Mouse (Mus musculus) brain, embryonic 18.5 days (tissue): ENCODE results near the gene Gpank1.

ENCODE experiments used
- DNase-seq: peaks from one replicate; pipeline ENCODE4 v3.0.0-alpha.2; 2012; ENCODE audit warnings: low read depth, low spot score

Gpank1 gene

GRCm38 (mm10) chr17:35121143-35121799, at the start of gene Gpank1:
Gene Gpank1, plus strand, starts transcription at chr17:35121455.
- DNase-seq = peak; percentile 98

GRCm38 (mm10) chr17:35074097-35074496, 47.2 kb upstream of the Gpank1 start:
- DNase-seq = no peak

GRCm38 (mm10) chr17:35076507-35077176, 44.6 kb upstream of the Gpank1 start, which contains the start of gene Ly6g6e:
Gene Ly6g6e, plus strand, starts transcription at chr17:35076902.
- DNase-seq = no peak

- DNase-seq = no peak
These were observed 44.0 kb upstream of the Gpank1 start for GRCm38 (mm10) chr17:35077285-35077684.

GRCm38 (mm10) chr17:35077786-35078233, 43.4 kb upstream of the Gpank1 start, which contains the start of gene Ly6g6d:
Gene Ly6g6d, minus strand, starts transcription at chr17:35078065.
- no peak for DNase-seq

GRCm38 (mm10) chr17:35079778-35080177, 41.5 kb upstream of the Gpank1 start:
- no peak for DNase-seq

- DNase-seq = no peak
These were observed 41.0 kb upstream of the Gpank1 start for GRCm38 (mm10) chr17:35080248-35080647.

GRCm38 (mm10) chr17:35080710-35081109, 40.5 kb upstream of the Gpank1 start:
- DNase-seq = no peak

GRCm38 (mm10) chr17:35082841-35083576, 38.2 kb upstream of the Gpank1 start:
- no peak for DNase-seq

GRCm38 (mm10) chr17:35083929-35084497, 37.2 kb upstream of the Gpank1 start:
- no peak for DNase-seq

- DNase-seq = no peak
These were observed 35.9 kb upstream of the Gpank1 start, which contains the start of gene Ly6g6f for GRCm38 (mm10) chr17:35085208-35085865. Gene Ly6g6f, minus strand, starts transcription at chr17:35085610.

GRCm38 (mm10) chr17:35088151-35088550, 33.1 kb upstream of the Gpank1 start:
- DNase-seq = no peak

- peak; percentile 87 for DNase-seq
These were observed 32.2 kb upstream of the Gpank1 start, which contains the start of gene Abhd16a for GRCm38 (mm10) chr17:35088825-35089644. Gene Abhd16a, plus strand, starts transcription at chr17:35089263.

- DNase-seq = no peak
These were observed 30.9 kb upstream of the Gpank1 start for GRCm38 (mm10) chr17:35090166-35090932.

GRCm38 (mm10) chr17:35092403-35093198, 28.7 kb upstream of the Gpank1 start:
- DNase-seq = no peak

GRCm38 (mm10) chr17:35094475-35095365, 26.5 kb upstream of the Gpank1 start:
- no peak for DNase-seq

- no peak for DNase-seq
These were observed 24.7 kb upstream of the Gpank1 start for GRCm38 (mm10) chr17:35096597-35096996.

- DNase-seq = no peak
These were observed 24.0 kb upstream of the Gpank1 start for GRCm38 (mm10) chr17:35097164-35097655.
